Mouse (Mus musculus) G1E (cell line): ENCODE data around the gene Isg15.

Experiments used
- CTCF ChIP-seq: IDR thresholded peaks from 2 replicates; pipeline ENCODE4 v1.5.1; 2012; ENCODE audit warnings: low read depth, low read length, inconsistent platforms, mixed read lengths
- GATA1 ChIP-seq: IDR thresholded peaks from 2 replicates; pipeline ENCODE4 v1.6.1; 2012; ENCODE audit warnings: borderline replicate concordance, low read length, inconsistent platforms, mixed read lengths
- GATA2 ChIP-seq: IDR thresholded peaks from 2 replicates; pipeline ENCODE4 v1.6.1; 2012; ENCODE audit warnings: low read depth, low read length, inconsistent platforms, borderline replicate concordance
- TAL1 ChIP-seq: conservative IDR thresholded peaks from 2 replicates; pipeline ENCODE4 v1.6.1; 2012; ENCODE audit warnings: low read depth, low read length, inconsistent platforms, mixed read lengths

GRCm38 (mm10) chr4:156228393-156229024 lies 27.9 kb upstream of the Isg15 start:
- no peak for TF ChIP-seq CTCF
- no peak for TF ChIP-seq GATA1
- TF ChIP-seq TAL1, result no peak
- no peak for TF ChIP-seq GATA2
